Mouse (Mus musculus) midbrain, embryonic 11.5 days (tissue): ENCODE measurements around the gene Mrpl48. TPM values are rescaled to one million over a fixed set of nuclear protein-coding genes. Genes with fewer than 3 reads are reported as not detected.
A peak's percentile ranks its signal among the peaks of the same experiment; 100 is the strongest.

Experiments
- ATAC-seq: fragments of 200-750 bp; cut with Nextera tagmentation; 2 replicates; pipeline ENCODE4 v1.8.0; 2017; ENCODE audit warnings: moderate TSS enrichment, moderate library complexity; ENCODE audit not compliant: low FRiP score
- DNase-seq: peaks from one replicate; pipeline ENCODE4 v3.0.0; 2015; ENCODE audit warnings: low spot score; ENCODE audit errors: missing footprints
- H3K27ac ChIP-seq: fragments of 300-500 bp; sonication (generic); 2 replicates; pipeline ENCODE4 v1.5.1; 2014; ENCODE audit warnings: low read depth, low read length
- H3K27me3 ChIP-seq: fragments of 300-500 bp; sonication (generic); 2 replicates; pipeline ENCODE4 v1.6.1; 2014; ENCODE audit warnings: mild to moderate bottlenecking, low read length, moderate library complexity, mixed read lengths; ENCODE audit not compliant: control insufficient read depth, insufficient read depth
- H3K36me3 ChIP-seq: fragments of 300-500 bp; sonication (generic); 2 replicates; pipeline ENCODE4 v1.6.1; 2014; ENCODE audit warnings: mild to moderate bottlenecking, low read length, moderate library complexity, mixed read lengths; ENCODE audit not compliant: control insufficient read depth, insufficient read depth
- H3K4me1 ChIP-seq: fragments of 300-500 bp; sonication (generic); 2 replicates; pipeline ENCODE4 v1.6.1; 2014; ENCODE audit warnings: low read length; ENCODE audit not compliant: control insufficient read depth, insufficient read depth
- H3K4me2 ChIP-seq: fragments of 300-500 bp; sonication (generic); 2 replicates; pipeline ENCODE4 v1.6.1; 2014; ENCODE audit warnings: mild to moderate bottlenecking, moderate library complexity
- H3K4me3 ChIP-seq: fragments of 300-500 bp; sonication (generic); 2 replicates; pipeline ENCODE4 v1.5.1; 2014; ENCODE audit warnings: low read depth, low read length
- H3K9ac ChIP-seq: fragments of 300-500 bp; sonication (generic); 2 replicates; pipeline ENCODE4 v1.6.1; 2014; ENCODE audit warnings: low read length
- H3K9me3 ChIP-seq: fragments of 300-500 bp; sonication (generic); 2 replicates; pipeline ENCODE4 v1.6.1; 2016; ENCODE audit warnings: low read length; ENCODE audit not compliant: control insufficient read depth
- WGBS: fragments of 180-500 bp; shearing (Covaris S2); extraction: QIAGEN DNeasy Blood & Tissue Kit; methylation state at CpG from one replicate; pipeline ENCODE4 v1.1.7; 2014; 5-methylcytosine and 5-hydroxymethylcytosine counted together
- polyA plus RNA-seq: library from polyadenylated mRNA; unstranded; fragments of >200 nt; fragmentation: Nextera tagmentation; extraction: Ambion mirVana; gene quantifications from 2 replicates; pipeline ENCODE4 v1.2.1, GENCODE M21; 2014

The Mrpl48 gene
- polyA plus RNA-seq, 1 experiment from 2014 or later, result 62.9 TPM

DNA sequence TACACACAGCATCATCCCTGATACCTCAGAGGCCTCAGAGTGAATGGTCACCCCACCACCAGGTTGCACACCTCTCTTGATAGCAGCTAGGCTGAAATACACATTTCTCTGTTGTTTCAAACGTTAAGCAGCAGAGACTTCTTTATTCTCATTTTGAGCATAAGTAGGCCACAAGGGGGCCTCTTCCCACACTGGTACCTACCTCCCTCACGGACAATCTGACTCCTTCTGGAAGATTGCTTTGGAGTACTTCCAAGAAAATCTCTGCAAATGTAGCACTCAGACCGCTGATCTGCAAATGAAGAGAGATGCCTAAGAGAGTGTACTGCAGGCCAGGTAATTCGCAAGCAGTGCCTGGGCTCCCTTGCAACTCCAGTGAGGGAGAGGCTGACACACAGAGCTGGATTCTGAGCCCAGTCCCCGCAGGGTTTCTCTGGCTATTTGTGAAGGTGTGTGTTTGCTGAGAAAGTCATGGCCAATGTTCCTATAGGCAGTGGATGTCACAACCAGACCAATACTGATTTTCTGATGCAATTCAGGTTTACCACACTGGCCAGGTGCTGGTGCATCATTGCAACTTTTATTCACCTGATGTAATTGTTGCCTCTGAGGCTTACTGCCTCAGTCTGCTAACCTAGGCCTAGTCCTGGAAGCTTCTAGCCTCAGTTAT, 57.6 kb downstream of the Mrpl48 start:
- H3K4me2 ChIP-seq, result no peak overlapping the region
- WGBS, result 73% methylated on average over 5 of the region's 5 CpGs
- H3K4me3 ChIP-seq, result no peak overlapping the region
- DNase-seq (no peak), ATAC-seq (no peak)
- no peak overlapping the region for H3K27ac ChIP-seq
- H3K4me1 ChIP-seq, result peaks cover 6% of the 10 kb centered on the region; the same call in 1 of the 2 replicates
- H3K9me3 ChIP-seq, result no peaks in the 10 kb centered on the region
- H3K36me3 ChIP-seq, result no peaks in the 10 kb centered on the region
- no peak overlapping the region for H3K9ac ChIP-seq
- no peaks in the 10 kb centered on the region for H3K27me3 ChIP-seq

DNA sequence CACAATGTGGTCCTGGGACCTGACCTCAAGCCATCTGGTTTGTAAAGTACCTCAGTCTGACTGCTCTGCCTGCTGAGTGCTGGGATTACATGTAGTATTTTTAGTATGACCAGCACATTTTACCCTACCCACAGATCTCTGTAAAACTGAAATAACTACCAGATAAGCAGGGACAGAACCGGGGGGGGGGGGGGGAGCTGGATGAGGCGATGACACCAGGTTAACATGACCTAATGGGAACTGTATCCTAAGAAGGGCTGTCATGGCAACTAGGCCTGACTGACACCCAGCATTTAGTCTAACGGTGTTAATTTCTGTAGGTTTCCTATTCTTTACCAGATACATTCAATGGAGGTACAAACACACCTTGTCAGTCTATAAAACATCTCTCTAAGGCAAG, 58.3 kb downstream of the Mrpl48 start:
- no peak overlapping the region for H3K27ac ChIP-seq
- WGBS, result 99% methylated on average over 3 of the region's 3 CpGs
- no peak overlapping the region for H3K4me2 ChIP-seq
- no peak overlapping the region for H3K9ac ChIP-seq
- no peak overlapping the region for H3K4me3 ChIP-seq
- DNase-seq (no peak), ATAC-seq (no peak)
- no peaks in the 10 kb centered on the region for H3K36me3 ChIP-seq
- H3K27me3 ChIP-seq, result no peaks in the 10 kb centered on the region
- peaks cover under 1% of the 10 kb centered on the region; the same call in 1 of the 2 replicates for H3K4me1 ChIP-seq
- no peaks in the 10 kb centered on the region for H3K9me3 ChIP-seq

DNA sequence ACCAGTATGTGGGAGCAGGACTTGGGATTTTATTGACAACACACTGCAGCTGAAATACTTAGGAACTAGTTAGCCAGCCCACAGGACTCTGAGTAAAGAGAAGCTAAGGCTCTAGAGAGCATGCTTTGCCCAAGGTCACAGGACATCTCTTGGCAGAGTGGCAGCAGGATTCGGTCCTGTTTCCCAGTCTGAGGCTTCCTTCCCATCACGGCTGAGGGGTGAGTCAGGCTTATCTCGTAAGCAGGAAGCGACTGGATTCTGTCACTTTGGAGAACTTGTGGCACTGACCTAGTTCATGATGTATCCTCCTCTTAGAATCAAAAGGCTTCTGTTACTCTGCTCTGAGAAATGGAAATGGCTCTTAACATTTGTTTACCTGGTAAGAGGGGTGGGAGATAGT, 60.5 kb downstream of the Mrpl48 start:
- DNase-seq (no peak), ATAC-seq (no peak)
- Histone ChIP-seq H3K4me3 (no peak overlapping the region), H3K4me2 (no peak overlapping the region), H3K9me3 (no peaks in the 10 kb centered on the region), H3K4me1 (no peaks in the 10 kb centered on the region), H3K27ac (no peak overlapping the region), H3K27me3 (no peaks in the 10 kb centered on the region), H3K36me3 (no peaks in the 10 kb centered on the region), H3K9ac (no peak overlapping the region)
- 87% methylated on average over 4 of the region's 4 CpGs for WGBS

DNA sequence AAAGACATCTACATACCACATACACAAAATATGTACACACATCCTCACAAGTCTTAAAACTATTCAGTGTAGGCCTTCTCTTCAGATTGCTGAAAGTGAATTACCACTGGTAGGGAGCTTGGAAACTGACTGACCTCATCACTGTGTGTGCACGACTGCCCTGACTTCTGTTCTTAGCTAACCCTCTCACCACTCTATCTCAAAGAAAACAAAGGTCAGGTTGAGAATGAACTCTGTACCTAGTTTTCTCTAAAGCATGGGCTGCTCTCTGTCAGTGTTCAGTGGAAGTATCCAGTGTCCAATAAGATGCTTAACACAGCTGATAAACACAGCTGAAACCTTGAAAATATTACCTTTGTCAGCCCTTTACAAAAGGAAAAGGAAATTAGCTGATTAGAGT, 63.7 kb downstream of the Mrpl48 start:
- H3K27ac ChIP-seq, result no peak overlapping the region
- H3K9me3 ChIP-seq, result no peaks in the 10 kb centered on the region
- DNase-seq (no peak), ATAC-seq (no peak)
- WGBS, result 67% methylated on average over 1 of the region's 1 CpGs
- no peak overlapping the region for H3K4me3 ChIP-seq
- peaks cover 7% of the 10 kb centered on the region; the same call in 1 of the 2 replicates for H3K36me3 ChIP-seq
- H3K4me2 ChIP-seq, result no peak overlapping the region
- no peaks in the 10 kb centered on the region; the same call in 1 of the 2 replicates for H3K27me3 ChIP-seq
- H3K9ac ChIP-seq, result no peak overlapping the region
- H3K4me1 ChIP-seq, result no peaks in the 10 kb centered on the region

DNA sequence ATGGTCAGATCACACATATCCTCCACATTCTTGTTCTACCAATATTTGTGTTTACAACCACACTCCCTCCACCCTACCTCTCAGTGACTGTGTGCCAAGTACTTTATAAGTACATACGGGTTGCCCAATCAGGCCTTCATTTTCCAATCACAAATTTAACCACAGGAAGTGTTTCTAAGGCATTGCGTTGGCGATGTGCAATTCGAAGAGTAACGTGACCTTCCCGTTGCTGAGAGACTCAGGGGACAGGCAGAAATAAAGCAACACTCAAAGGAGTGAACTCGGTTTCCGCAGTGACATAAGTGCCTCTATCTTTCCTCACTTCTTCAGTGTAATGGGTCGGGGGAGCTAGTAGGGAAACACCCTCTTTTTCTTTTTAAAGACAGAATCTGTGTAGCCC, 68.6 kb downstream of the Mrpl48 start:
- no peaks in the 10 kb centered on the region; the same call in 1 of the 2 replicates for H3K27me3 ChIP-seq
- H3K36me3 ChIP-seq, result peaks cover 12% of the 10 kb centered on the region
- H3K4me2 ChIP-seq, result no peak overlapping the region
- H3K9me3 ChIP-seq, result no peaks in the 10 kb centered on the region
- DNase-seq (no peak), ATAC-seq (no peak)
- WGBS, result 96% methylated on average over 9 of the region's 9 CpGs
- peaks cover 6% of the 10 kb centered on the region for H3K4me1 ChIP-seq
- no peak overlapping the region for H3K4me3 ChIP-seq
- H3K27ac ChIP-seq, result no peak overlapping the region
- H3K9ac ChIP-seq, result no peak overlapping the region

DNA sequence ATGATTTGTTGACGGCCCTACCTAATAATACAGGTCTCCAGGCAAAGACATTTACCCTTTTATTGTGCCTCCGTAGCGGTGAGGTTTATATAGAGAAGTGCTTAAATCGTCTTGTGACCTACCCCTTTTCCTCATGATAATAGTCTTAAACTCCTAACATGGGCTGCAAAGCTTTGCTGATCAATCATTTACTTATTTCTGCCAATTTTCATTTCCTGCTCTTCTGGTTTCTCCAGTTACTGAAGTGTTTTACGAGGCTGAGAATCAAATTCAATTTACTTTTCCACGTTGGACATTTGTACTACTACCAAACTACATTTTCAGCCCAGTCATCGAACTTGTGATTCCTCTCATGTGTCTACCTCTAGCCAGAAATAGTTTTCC, 70.6 kb downstream of the Mrpl48 start:
- Histone ChIP-seq H3K9me3 (no peaks in the 10 kb centered on the region), H3K4me2 (peak overlapping the region; percentile 61), H3K4me3 (peak overlapping the region; percentile 66), H3K36me3 (peaks cover 12% of the 10 kb centered on the region), H3K27me3 (no peaks in the 10 kb centered on the region; the same call in 1 of the 2 replicates), H3K27ac (no peak overlapping the region), H3K4me1 (peaks cover 6% of the 10 kb centered on the region), H3K9ac (peak overlapping the region; percentile 81)
- DNase-seq (no peak), ATAC-seq (no peak)
- 34% methylated on average over 7 of the region's 7 CpGs for WGBS

DNA sequence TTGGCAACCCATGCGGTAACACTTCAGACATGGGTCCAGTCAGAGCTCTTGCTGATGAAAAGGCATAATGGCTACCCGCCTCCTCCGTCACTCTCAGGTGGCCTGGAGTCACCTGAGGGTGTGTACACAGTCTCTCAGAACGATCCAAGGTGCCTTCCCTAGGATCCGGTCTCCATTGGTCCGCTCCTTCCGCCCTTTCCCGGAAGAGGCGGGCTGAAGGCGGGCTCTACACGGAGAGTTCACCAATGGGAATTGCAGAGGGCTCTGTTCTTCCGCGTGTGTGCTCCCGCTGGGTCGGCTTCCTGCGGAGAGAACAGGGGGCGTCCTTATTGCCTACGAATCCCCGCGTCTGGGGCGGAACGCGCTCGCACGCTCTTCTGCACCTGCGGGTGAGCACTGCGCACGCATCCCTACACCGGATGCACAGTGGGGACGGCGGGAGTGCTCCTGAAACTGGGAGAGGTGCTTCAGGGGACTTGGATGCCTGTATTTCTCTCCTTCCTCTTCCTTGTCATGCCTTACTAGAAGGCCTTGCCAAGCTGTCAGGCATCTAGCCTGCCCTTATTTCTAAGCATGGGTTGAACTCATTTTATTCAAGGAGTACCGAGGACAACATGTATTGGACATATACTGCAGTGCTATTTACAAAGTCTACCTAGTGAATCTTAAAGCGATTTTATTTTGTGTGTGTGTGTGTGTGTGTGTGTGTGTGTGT, 71.1 kb downstream of the Mrpl48 start, which contains the start of gene Coa4:
Gene Coa4, plus strand, starts transcription at position 268 of the 715 bp plus-strand sequence.
- WGBS, result under 1% methylated on average over 33 of the region's 33 CpGs
- peak within 1 kb of the TSS; percentile 81 for H3K9ac ChIP-seq
- ATAC-seq (peak; percentile 100), DNase-seq (peak; percentile 98)
- peak within 1 kb of the TSS; percentile 61 for H3K4me2 ChIP-seq
- H3K36me3 ChIP-seq, result peaks cover 12% of the 10 kb centered on the region
- peak within 1 kb of the TSS; percentile 66 for H3K4me3 ChIP-seq
- no peaks in the 10 kb centered on the region; the same call in 1 of the 2 replicates for H3K27me3 ChIP-seq
- H3K27ac ChIP-seq, result no peak within 1 kb of the TSS
- H3K4me1 ChIP-seq, result peaks cover 6% of the 10 kb centered on the region
- no peaks in the 10 kb centered on the region for H3K9me3 ChIP-seq

DNA sequence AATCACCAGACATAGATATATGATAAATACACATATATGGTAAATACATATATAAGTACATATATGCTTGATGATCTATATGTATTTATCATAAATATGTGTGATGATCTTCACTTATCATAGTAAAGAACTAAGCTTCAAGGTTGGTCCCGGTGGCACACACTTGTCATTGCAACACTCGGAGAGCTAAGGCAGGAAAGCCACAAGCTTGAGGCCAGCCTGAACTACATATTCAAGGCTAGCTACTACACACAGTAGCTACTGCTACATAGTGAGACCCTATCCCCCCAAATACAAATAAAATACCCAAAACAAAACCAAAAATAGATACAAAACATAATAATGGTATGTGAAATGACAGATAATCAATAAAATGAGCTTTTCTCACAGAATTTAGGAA, 72.3 kb downstream of the Mrpl48 start:
- no peak for DNase-seq
- H3K4me3 ChIP-seq, result no peak overlapping the region

DNA sequence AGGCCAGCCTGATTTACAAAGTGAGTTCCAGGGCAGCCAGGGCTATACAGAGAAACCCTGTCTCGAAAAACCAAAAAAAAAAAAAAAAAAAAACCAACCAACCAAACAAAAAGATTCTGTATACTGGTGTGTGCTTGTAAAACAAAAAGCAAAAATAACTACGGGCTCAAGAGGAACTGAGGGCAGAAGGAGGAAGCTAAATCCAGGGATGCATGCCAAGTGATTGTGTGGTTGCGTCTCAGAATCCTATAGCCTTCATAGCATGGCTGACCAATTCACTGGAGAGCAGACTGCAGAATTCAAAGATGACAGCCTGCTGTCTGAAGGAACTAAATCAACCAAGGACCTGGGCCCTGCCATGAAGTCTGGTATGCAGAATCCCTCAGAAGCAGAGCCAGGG, 73.9 kb downstream of the Mrpl48 start:
- H3K9me3 ChIP-seq, result no peaks in the 10 kb centered on the region
- no peak overlapping the region for H3K9ac ChIP-seq
- ATAC-seq, result no peak
- peaks cover 2% of the 10 kb centered on the region for H3K36me3 ChIP-seq
- peaks cover 6% of the 10 kb centered on the region for H3K4me1 ChIP-seq
- no peak overlapping the region for H3K4me3 ChIP-seq
- H3K27me3 ChIP-seq, result no peaks in the 10 kb centered on the region
- 79% methylated on average over 3 of the region's 3 CpGs for WGBS
- no peak overlapping the region for H3K4me2 ChIP-seq
- no peak overlapping the region for H3K27ac ChIP-seq
- no peak for DNase-seq

More for the DNA sequence above, 72.3 kb downstream of the Mrpl48 start:
- Histone ChIP-seq H3K27me3 (no peaks in the 10 kb centered on the region; the same call in 1 of the 2 replicates), H3K4me1 (peaks cover 6% of the 10 kb centered on the region), H3K4me2 (no peak overlapping the region), H3K36me3 (peaks cover 12% of the 10 kb centered on the region), H3K9me3 (no peaks in the 10 kb centered on the region), H3K9ac (no peak overlapping the region), H3K27ac (no peak overlapping the region)
- WGBS, result 82% methylated on average over 2 of the region's 2 CpGs
- no peak for ATAC-seq
